Mouse (Mus musculus) embryonic facial prominence, embryonic 13.5 days (tissue): ENCODE data around the gene Rnf40. TPM values are rescaled to one million over a fixed set of nuclear protein-coding genes. Genes with fewer than 3 reads are reported as not detected.
"Not testable (repeated sequence)": the region's sequence is repeated elsewhere in the genome, so short reads cannot be mapped to it uniquely, and the experiment has no call there.

Source experiments
- ATAC-seq: fragments of 200-750 bp; cut with Nextera tagmentation; 2 replicates; pipeline ENCODE4 v1.8.0; 2017; ENCODE audit warnings: low read depth; ENCODE audit not compliant: insufficient number of reproducible peaks, insufficient read depth, low FRiP score, low TSS enrichment
- H3K27ac ChIP-seq: fragments of 300-500 bp; sonication (generic); 2 replicates; pipeline ENCODE4 v1.5.1; 2015; ENCODE audit warnings: moderate library complexity, mild to moderate bottlenecking, inconsistent platforms
- H3K27me3 ChIP-seq: fragments of 300-500 bp; sonication (generic); 2 replicates; pipeline ENCODE4 v1.6.1; 2015; ENCODE audit warnings: mild to moderate bottlenecking, inconsistent platforms
- H3K36me3 ChIP-seq: fragments of 300-500 bp; sonication (generic); 2 replicates; pipeline ENCODE4 v1.6.1; 2015; ENCODE audit warnings: mild to moderate bottlenecking, inconsistent platforms
- H3K4me1 ChIP-seq: fragments of 300-500 bp; sonication (generic); 2 replicates; pipeline ENCODE4 v1.6.1; 2015; ENCODE audit warnings: inconsistent platforms
- H3K4me2 ChIP-seq: fragments of 300-500 bp; sonication (generic); 2 replicates; pipeline ENCODE4 v1.6.1; 2015; ENCODE audit warnings: moderate library complexity, mild to moderate bottlenecking, inconsistent platforms
- H3K4me3 ChIP-seq: fragments of 300-500 bp; sonication (generic); 2 replicates; pipeline ENCODE4 v1.5.1; 2015; ENCODE audit warnings: mild to moderate bottlenecking, inconsistent platforms
- H3K9ac ChIP-seq: fragments of 300-500 bp; sonication (generic); 2 replicates; pipeline ENCODE4 v1.6.1; 2015; ENCODE audit warnings: mild to moderate bottlenecking, inconsistent platforms
- H3K9me3 ChIP-seq: fragments of 300-500 bp; sonication (generic); 2 replicates; pipeline ENCODE4 v1.6.1; 2016; ENCODE audit warnings: inconsistent platforms
- WGBS: fragments of 180-500 bp; shearing (Covaris S2); methylation state at CpG from one replicate; pipeline ENCODE4 v1.1.7; 2015; ENCODE audit warnings: mixed read lengths; 5-methylcytosine and 5-hydroxymethylcytosine counted together
- polyA plus RNA-seq: library from polyadenylated mRNA; unstranded; fragments of >200 nt; fragmentation: Nextera tagmentation; extraction: Ambion mirVana; gene quantifications from 2 replicates; pipeline ENCODE4 v1.2.1, GENCODE M21; 2015

The Rnf40 gene
- polyA plus RNA-seq, 1 experiment from 2014 or later, result 51.2 TPM

DNA sequence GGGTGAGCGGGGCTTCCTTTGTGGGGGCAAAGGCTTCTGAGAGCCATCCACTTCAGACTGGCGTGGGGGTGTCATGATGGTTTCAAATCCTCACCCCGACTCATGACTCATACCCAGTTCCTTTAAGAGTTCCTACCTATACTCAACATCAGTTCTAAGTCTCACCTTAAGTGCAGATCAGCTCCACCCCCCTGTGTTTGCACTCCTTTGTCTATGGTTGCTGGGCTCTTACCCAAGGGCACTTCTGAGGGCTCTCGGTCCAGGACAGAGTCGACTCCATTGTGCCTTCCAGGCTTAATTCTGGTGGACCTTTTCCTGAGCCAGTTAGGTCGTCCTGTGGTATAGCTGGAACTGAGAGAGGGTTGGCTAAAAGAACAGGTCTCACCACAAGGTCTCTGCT is 18.6 kb downstream of the Rnf40 start:
- Histone ChIP-seq H3K9ac (no peak overlapping the region), H3K4me3 (no peak overlapping the region), H3K4me1 (no peaks in the 10 kb centered on the region), H3K36me3 (peaks cover 90% of the 10 kb centered on the region), H3K27ac (no peak overlapping the region), H3K9me3 (no peaks in the 10 kb centered on the region), H3K27me3 (no peaks in the 10 kb centered on the region), H3K4me2 (no peak overlapping the region)
- ATAC-seq, result no peak
- 88% methylated on average over 6 of the region's 6 CpGs for WGBS

- Histone ChIP-seq H3K4me1 (peaks cover 9% of the 10 kb centered on the region), H3K27me3 (no peaks in the 10 kb centered on the region), H3K27ac (no peak overlapping the region), H3K9me3 (no peaks in the 10 kb centered on the region), H3K4me2 (no peak overlapping the region), H3K9ac (no peak overlapping the region), H3K4me3 (no peak overlapping the region), H3K36me3 (peaks cover 67% of the 10 kb centered on the region)
- 97% methylated on average over 29 of the region's 29 CpGs for WGBS
- no peak for ATAC-seq
Measured at GRCm38 (mm10) chr7:127611011-127611410, 22.4 kb downstream of the Rnf40 start.

DNA sequence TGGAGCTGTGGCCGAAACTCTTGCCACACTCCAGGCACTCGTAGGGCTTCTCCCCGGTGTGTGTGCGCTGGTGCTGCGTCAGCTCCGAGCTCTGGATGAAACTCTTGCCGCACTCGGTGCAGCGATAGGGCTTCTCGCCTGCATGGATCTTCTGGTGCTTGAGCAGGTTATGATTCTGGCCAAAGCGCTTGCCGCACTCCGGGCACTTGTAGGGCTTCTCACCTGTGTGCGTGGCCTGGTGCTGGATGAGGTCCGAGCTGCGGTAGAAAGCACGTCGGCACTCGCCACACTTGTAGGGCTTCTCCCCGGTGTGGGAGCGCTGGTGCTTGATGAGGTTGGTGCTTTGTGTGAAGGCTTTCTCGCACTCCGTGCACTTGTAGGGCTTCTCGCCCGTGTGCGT is 23.0 kb downstream of the Rnf40 start:
- H3K36me3 ChIP-seq, result peaks cover 63% of the 10 kb centered on the region
- H3K4me1 ChIP-seq, result peaks cover 14% of the 10 kb centered on the region
- no peak overlapping the region for H3K4me3 ChIP-seq
- H3K27me3 ChIP-seq, result no peaks in the 10 kb centered on the region
- no peak for ATAC-seq
- H3K9me3 ChIP-seq, result no peaks in the 10 kb centered on the region
- 96% methylated on average over 26 of the region's 26 CpGs for WGBS
- no peak overlapping the region for H3K9ac ChIP-seq
- no peak overlapping the region for H3K4me2 ChIP-seq
- no peak overlapping the region for H3K27ac ChIP-seq

- Histone ChIP-seq H3K9ac (peak overlapping the region; percentile 94), H3K27me3 (no peaks in the 10 kb centered on the region), H3K9me3 (no peaks in the 10 kb centered on the region), H3K4me1 (peaks cover 14% of the 10 kb centered on the region), H3K36me3 (peaks cover 44% of the 10 kb centered on the region), H3K4me2 (peak overlapping the region; percentile 86), H3K27ac (no peak overlapping the region), H3K4me3 (peak overlapping the region; percentile 100)
- ATAC-seq, result no peak
- WGBS, result 86% methylated on average over 8 of the region's 8 CpGs
Measured at GRCm38 (mm10) chr7:127613501-127613900, 24.9 kb downstream of the Rnf40 start.

DNA sequence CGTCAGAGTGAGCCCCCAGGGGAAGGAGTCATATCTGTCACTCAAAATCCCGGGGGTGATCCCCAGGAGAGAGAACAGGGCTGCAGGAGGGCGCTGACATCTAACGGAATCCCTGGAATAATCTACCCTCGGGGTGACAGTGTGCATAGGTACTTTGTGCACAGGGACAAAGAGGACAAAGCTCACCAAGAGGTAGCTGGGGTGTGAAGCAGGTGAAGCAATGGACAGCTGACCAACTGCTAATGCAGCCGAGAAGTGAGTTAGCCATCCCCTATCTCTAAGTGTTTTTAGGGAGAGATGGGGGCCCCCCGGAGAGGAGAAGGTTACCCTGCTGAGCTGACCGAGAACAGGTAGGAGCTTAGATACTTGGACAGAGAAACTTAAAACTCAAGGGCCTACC is 25.5 kb downstream of the Rnf40 start:
- Histone ChIP-seq H3K27ac (peak overlapping the region; percentile 85), H3K27me3 (no peaks in the 10 kb centered on the region), H3K4me2 (peak overlapping the region; percentile 86), H3K4me3 (peak overlapping the region; percentile 100), H3K9me3 (no peaks in the 10 kb centered on the region), H3K9ac (peak overlapping the region; percentile 94), H3K36me3 (peaks cover 38% of the 10 kb centered on the region), H3K4me1 (peaks cover 14% of the 10 kb centered on the region)
- ATAC-seq, result no peak
- 16% methylated on average over 8 of the region's 8 CpGs for WGBS

GRCm38 (mm10) chr7:127614511-127614890 is 25.9 kb downstream of the Rnf40 start:
- no peaks in the 10 kb centered on the region for H3K9me3 ChIP-seq
- H3K4me1 ChIP-seq, result peaks cover 14% of the 10 kb centered on the region
- H3K27me3 ChIP-seq, result no peaks in the 10 kb centered on the region
- H3K9ac ChIP-seq, result peak overlapping the region; percentile 94
- H3K36me3 ChIP-seq, result peaks cover 34% of the 10 kb centered on the region
- WGBS, result 5% methylated on average over 41 of the region's 44 CpGs
- ATAC-seq, result 0 out of 2 replicates have a peak, but pooled peaks have one; percentile 12
- H3K27ac ChIP-seq, result peak overlapping the region; percentile 85
- peak overlapping the region; percentile 86 for H3K4me2 ChIP-seq
- H3K4me3 ChIP-seq, result peak overlapping the region; percentile 100

DNA sequence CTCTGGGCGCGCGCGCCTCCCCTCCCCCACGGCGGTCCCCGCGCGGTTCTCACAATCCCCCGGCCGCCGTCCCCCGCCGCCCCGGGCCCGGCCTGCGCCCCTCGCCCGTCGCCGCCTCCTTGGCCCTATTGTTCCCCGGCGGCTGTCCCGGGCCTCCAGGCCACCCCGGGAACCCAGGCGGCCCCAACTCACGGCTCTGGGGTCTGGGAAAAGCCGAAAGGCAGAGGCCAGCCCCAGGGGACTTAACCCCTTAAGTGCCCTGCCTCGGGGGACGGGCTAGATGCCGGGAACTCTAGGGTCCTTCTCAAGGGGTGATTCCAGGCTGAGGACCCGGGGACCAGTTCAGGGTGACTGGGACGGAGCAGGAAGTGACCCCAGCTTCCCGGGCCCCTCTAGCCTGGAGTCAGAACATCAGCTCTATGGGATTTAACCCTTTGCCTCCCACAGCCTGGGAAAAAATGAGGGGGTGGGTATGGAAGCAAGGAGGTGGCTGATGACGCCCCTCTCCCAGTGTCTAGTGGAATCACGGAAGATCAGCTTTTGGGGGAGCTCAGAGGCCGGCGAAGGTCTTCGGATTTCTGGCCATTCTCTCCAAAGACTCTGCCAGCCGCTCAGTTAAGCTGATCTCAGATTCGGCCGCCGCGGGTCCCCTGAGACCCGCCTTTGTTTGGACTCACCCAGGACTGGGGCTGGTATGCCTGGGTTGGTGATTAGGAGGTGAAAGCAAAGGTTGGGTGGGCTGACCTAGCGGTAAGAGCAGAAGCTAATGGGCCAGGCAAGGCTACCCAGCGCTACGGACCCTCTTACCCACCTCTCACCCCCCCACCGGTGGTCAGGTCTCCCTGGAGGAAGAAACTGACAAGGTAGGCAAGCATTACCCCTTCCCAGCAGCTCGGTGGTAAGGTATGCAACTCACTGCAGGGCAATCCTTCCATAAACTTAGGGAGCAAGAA is 26.6 kb downstream of the Rnf40 start, which contains the start of gene Zfp629:
Gene Zfp629 (minus strand): TSS at position 907 of the 953 bp plus-strand sequence.
- peak; percentile 83 for ATAC-seq
- peak within 1 kb of the TSS; percentile 94 for H3K9ac ChIP-seq
- WGBS, result 1% methylated on average over 50 of the region's 50 CpGs
- H3K36me3 ChIP-seq, result peaks cover 27% of the 10 kb centered on the region
- H3K4me2 ChIP-seq, result peak within 1 kb of the TSS; percentile 86
- peak within 1 kb of the TSS; percentile 85 for H3K27ac ChIP-seq
- peaks cover 14% of the 10 kb centered on the region for H3K4me1 ChIP-seq
- H3K9me3 ChIP-seq, result no peaks in the 10 kb centered on the region
- no peaks in the 10 kb centered on the region for H3K27me3 ChIP-seq
- H3K4me3 ChIP-seq, result peak within 1 kb of the TSS; percentile 100

GRCm38 (mm10) chr7:127616336-127616735 is 27.8 kb downstream of the Rnf40 start:
- Histone ChIP-seq H3K27ac (no peak overlapping the region), H3K4me1 (peaks cover 14% of the 10 kb centered on the region), H3K9ac (no peak overlapping the region), H3K9me3 (no peaks in the 10 kb centered on the region), H3K4me2 (peak overlapping the region; percentile 86; the same call in 1 of the 2 replicates), H3K4me3 (no peak overlapping the region), H3K36me3 (peaks cover 16% of the 10 kb centered on the region), H3K27me3 (no peaks in the 10 kb centered on the region)
- 60% methylated on average over 1 of the region's 1 CpGs for WGBS
- no peak for ATAC-seq

GRCm38 (mm10) chr7:127616881-127617280 is 28.3 kb downstream of the Rnf40 start:
- Histone ChIP-seq H3K9me3 (no peaks in the 10 kb centered on the region), H3K36me3 (peaks cover 10% of the 10 kb centered on the region), H3K9ac (no peak overlapping the region), H3K4me3 (no peak overlapping the region), H3K4me2 (no peak overlapping the region), H3K27me3 (no peaks in the 10 kb centered on the region), H3K4me1 (peaks cover 14% of the 10 kb centered on the region), H3K27ac (no peak overlapping the region)
- WGBS, result 87% methylated on average over 1 of the region's 1 CpGs
- ATAC-seq, result no peak

DNA sequence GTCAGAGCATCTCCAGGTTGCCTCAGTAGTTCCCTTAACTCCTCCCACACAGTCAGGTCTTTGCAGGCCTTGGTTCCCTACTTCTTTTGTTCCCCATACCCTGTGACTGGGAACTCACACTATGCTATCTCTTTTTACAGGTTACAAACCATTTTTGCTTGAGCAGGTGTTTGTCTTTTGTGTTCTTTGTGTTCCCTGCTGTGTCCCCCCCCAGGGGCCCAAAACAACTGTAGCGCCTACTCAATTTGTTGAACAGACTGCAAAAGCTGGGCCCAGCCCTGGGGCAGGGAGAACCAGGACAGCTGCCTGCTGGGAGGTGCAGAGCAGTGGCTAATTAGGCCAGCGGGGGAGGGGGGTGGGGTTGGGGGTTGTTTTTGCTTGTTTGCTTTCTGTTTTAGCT is 29.4 kb downstream of the Rnf40 start:
- no peak for ATAC-seq

DNA sequence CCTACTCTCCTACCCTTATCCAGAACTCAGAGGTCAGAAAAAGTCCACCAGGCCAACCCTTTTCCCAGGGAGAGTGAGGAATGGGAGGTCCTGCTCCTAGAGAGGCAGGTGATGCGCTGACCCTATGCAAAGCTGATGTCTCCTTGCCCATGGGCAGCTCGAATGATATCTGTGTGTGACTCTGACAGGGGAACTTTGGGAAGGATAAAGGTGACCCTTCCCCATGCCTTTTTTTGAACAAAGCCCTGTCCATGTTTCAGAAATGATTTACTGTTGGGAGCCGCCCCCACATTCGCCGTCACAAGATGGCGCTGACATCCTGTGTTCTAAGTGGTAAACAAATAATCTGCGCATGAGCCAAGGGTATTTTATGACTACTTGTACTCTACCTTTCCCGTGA is 29.8 kb downstream of the Rnf40 start:
- H3K9me3 ChIP-seq, H3K4me2 ChIP-seq, H3K4me3 ChIP-seq, ATAC-seq, H3K27me3 ChIP-seq, H3K36me3 ChIP-seq, H3K27ac ChIP-seq, H3K9ac ChIP-seq: not testable (repeated sequence)
- WGBS, result 94% methylated on average over 7 of the region's 8 CpGs
- H3K4me1 ChIP-seq, result peaks cover 14% of the 10 kb centered on the region

More for the DNA sequence above, 29.4 kb downstream of the Rnf40 start:
- Histone ChIP-seq H3K9me3 (no peaks in the 10 kb centered on the region), H3K4me1 (peaks cover 14% of the 10 kb centered on the region), H3K4me2 (no peak overlapping the region), H3K27ac (no peak overlapping the region), H3K27me3 (no peaks in the 10 kb centered on the region), H3K36me3 (no peaks in the 10 kb centered on the region), H3K9ac (no peak overlapping the region), H3K4me3 (no peak overlapping the region)
- 35% methylated on average over 2 of the region's 2 CpGs for WGBS

DNA sequence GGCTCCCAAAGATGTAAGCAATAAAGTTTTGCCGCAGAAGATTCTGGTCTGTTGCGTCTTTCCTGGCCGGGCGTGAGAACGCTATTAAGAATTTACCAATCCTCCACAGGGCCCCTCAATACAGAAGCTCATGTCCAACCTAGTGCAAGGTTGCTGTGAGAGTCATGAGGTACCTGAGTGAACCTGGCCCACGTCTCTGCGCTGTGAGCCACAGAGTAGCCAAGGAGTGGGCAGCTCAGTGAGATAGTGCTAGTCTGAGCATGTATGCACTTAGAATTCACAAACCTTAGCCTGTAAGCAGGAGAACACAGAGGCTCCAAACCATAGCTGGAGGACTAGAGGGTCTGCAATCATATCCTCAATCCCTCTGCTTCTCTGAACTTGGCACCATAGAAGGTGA is 37.5 kb downstream of the Rnf40 start:
- Histone ChIP-seq H3K4me3 (no peak overlapping the region), H3K4me1 (no peaks in the 10 kb centered on the region), H3K27me3 (no peaks in the 10 kb centered on the region), H3K27ac (no peak overlapping the region), H3K9ac (no peak overlapping the region), H3K36me3 (no peaks in the 10 kb centered on the region), H3K4me2 (no peak overlapping the region), H3K9me3 (no peaks in the 10 kb centered on the region)
- no peak for ATAC-seq
- WGBS, result 94% methylated on average over 7 of the region's 7 CpGs
